Mouse (Mus musculus) heart, embryonic 16.5 days (tissue): Measurements from ENCODE around the gene Mmadhc. TPM values are rescaled to one million over a fixed set of nuclear protein-coding genes. Genes with fewer than 3 reads are reported as not detected.

Experiments used
- ATAC-seq: fragments of 200-750 bp; cut with Nextera tagmentation; replicated peaks from 2 replicates; pipeline ENCODE4 v1.8.0; 2017; ENCODE audit warnings: moderate number of reproducible peaks; ENCODE audit not compliant: insufficient read depth, low FRiP score; ENCODE audit errors: extremely low read depth
- H3K27ac ChIP-seq: fragments of 300-500 bp; sonication (generic); 2 replicates; pipeline ENCODE4 v1.5.1; 2014; ENCODE audit warnings: mild to moderate bottlenecking, low read length, control low read depth, moderate library complexity
- H3K27me3 ChIP-seq: fragments of 300-500 bp; sonication (generic); 2 replicates; pipeline ENCODE4 v1.6.1; 2014; ENCODE audit warnings: low read length, mixed read lengths; ENCODE audit not compliant: control insufficient read depth, insufficient read depth
- H3K36me3 ChIP-seq: fragments of 300-500 bp; sonication (generic); 2 replicates; pipeline ENCODE4 v1.6.1; 2014; ENCODE audit not compliant: control insufficient read depth, insufficient read depth
- H3K4me1 ChIP-seq: fragments of 300-500 bp; sonication (generic); 2 replicates; pipeline ENCODE4 v1.6.1; 2014; ENCODE audit warnings: low read length, mixed read lengths; ENCODE audit not compliant: control insufficient read depth, insufficient read depth
- H3K4me2 ChIP-seq: fragments of 300-500 bp; sonication (generic); 2 replicates; pipeline ENCODE4 v1.6.1; 2014; ENCODE audit warnings: low read depth, mild to moderate bottlenecking, control low read depth, low read length
- H3K4me3 ChIP-seq: fragments of 300-500 bp; sonication (generic); 2 replicates; pipeline ENCODE4 v1.5.1; 2014; ENCODE audit warnings: mild to moderate bottlenecking, control low read depth, low read length
- H3K9ac ChIP-seq: fragments of 300-500 bp; sonication (generic); 2 replicates; pipeline ENCODE4 v1.6.1; 2014; ENCODE audit warnings: low read length, control low read depth
- H3K9me3 ChIP-seq: fragments of 300-500 bp; sonication (generic); replicated peaks from 2 replicates; pipeline ENCODE4 v1.6.1; 2016; ENCODE audit warnings: low read length; ENCODE audit not compliant: control insufficient read depth
- WGBS: fragments of 180-500 bp; shearing (Covaris S2); extraction: QIAGEN DNeasy Blood & Tissue Kit; methylation state at CpG from one replicate; pipeline ENCODE4 v1.1.7; 2014; 5-methylcytosine and 5-hydroxymethylcytosine counted together
- polyA plus RNA-seq: library from polyadenylated mRNA; unstranded; fragments of >200 nt; fragmentation: Nextera tagmentation; extraction: Ambion mirVana; gene quantifications from 2 replicates; pipeline ENCODE4 v1.2.1, GENCODE M21; 2015

Gene Mmadhc
- polyA plus RNA-seq, 1 experiment from 2014 or later = 146 TPM

DNA sequence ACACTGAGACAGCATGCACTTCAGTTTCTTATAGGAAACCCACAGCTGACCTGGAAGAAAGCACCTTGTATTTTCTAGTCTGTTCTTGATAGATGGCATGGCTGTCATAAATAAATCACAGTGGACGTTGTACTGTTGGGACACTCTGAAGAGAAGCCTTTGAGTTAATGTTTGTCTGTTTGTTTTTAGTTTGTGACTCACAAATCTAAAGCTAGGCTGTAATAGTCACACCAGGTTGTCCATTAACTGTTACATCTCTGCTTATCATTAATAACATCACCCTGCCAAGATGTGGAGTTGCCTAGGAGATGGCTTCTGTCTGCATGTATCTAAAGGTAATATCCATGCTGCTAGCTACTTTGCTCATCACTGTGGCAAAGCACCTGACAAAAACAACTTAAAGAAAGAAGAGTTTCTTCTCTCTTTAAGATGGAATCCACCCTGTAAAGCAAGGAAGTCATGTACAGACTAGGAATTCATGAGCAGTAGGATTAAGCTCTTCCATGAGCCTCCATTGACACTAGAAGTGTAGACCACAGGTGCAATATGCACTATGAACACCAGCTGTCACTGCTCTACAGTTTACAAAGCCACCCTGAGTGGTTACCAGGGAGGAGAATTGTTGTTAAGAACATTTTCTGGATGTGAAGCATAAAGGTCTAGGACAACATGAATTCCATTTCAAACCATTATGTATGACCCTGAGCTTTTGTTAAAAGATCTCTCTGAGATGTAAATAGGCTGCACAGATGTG, 8.4 kb upstream of the Mmadhc start:
- no peak overlapping the region for H3K9ac ChIP-seq
- ATAC-seq = no peak
- 60% methylated on average over 1 of the region's 1 CpGs for WGBS

GRCm38 (mm10) chr2:50296987-50297350, 368 bp upstream of the Mmadhc start:
- Histone ChIP-seq H3K27me3 (no peaks in the 10 kb centered on the region), H3K4me1 (peaks cover 23% of the 10 kb centered on the region), H3K4me2 (peak overlapping the region; percentile 66), H3K9ac (peak overlapping the region; percentile 85; the same call in 1 of the 2 replicates), H3K9me3 (no peaks in the 10 kb centered on the region), H3K27ac (no peak overlapping the region), H3K36me3 (no peaks in the 10 kb centered on the region), H3K4me3 (peak overlapping the region; percentile 89)
- ATAC-seq = no peak
- WGBS = 3% methylated on average over 9 of the region's 9 CpGs

More for the DNA sequence above, 8.4 kb upstream of the Mmadhc start:
- H3K4me1 ChIP-seq = 0 out of 2 replicates have a peak, but pooled peaks cover 3% of the 10 kb centered on the region
- H3K27ac ChIP-seq = no peak overlapping the region
- no peaks in the 10 kb centered on the region for H3K27me3 ChIP-seq
- no peaks in the 10 kb centered on the region for H3K36me3 ChIP-seq
- no peak overlapping the region for H3K4me2 ChIP-seq
- H3K4me3 ChIP-seq = no peak overlapping the region
- H3K9me3 ChIP-seq = no peaks in the 10 kb centered on the region

GRCm38 (mm10) chr2:50295562-50295961, 1.0 kb downstream of the Mmadhc start:
- WGBS = 27% methylated on average over 5 of the region's 5 CpGs
- peaks cover 8% of the 10 kb centered on the region for H3K36me3 ChIP-seq
- H3K27me3 ChIP-seq = no peaks in the 10 kb centered on the region
- peak overlapping the region; percentile 85 for H3K9ac ChIP-seq
- no peak overlapping the region for H3K27ac ChIP-seq
- H3K4me2 ChIP-seq = peak overlapping the region; percentile 90
- peak overlapping the region; percentile 89 for H3K4me3 ChIP-seq
- no peaks in the 10 kb centered on the region for H3K9me3 ChIP-seq
- ATAC-seq = no peak
- peaks cover 23% of the 10 kb centered on the region for H3K4me1 ChIP-seq

DNA sequence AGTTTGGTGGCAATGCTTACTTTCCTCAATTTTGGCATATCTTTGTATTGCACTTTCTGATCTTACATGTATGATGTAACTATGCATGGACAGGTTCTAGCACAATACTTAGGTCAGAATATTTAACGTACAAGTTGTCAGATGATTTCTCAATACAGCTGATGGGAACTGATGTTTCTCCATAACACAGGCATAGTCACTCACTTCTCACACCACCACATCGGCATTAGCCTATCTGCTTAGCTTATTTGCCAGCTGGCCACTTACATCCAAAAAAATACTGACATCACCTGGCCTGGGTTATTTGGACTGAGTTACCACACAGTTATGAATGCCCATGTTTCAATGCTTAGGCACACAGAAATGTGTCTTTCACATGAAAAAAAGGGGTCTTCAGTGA, 2.5 kb downstream of the Mmadhc start:
- Histone ChIP-seq H3K4me2 (no peak overlapping the region), H3K4me3 (no peak overlapping the region), H3K36me3 (peaks cover 17% of the 10 kb centered on the region), H3K9ac (no peak overlapping the region), H3K9me3 (no peaks in the 10 kb centered on the region), H3K27me3 (no peaks in the 10 kb centered on the region), H3K27ac (no peak overlapping the region), H3K4me1 (peaks cover 23% of the 10 kb centered on the region)
- no peak for ATAC-seq
- WGBS = 62% methylated on average over 2 of the region's 2 CpGs

GRCm38 (mm10) chr2:50293572-50293971, 3.0 kb downstream of the Mmadhc start:
- H3K36me3 ChIP-seq = peaks cover 17% of the 10 kb centered on the region
- H3K4me3 ChIP-seq = no peak overlapping the region
- H3K27me3 ChIP-seq = no peaks in the 10 kb centered on the region
- no peak overlapping the region for H3K4me2 ChIP-seq
- WGBS = 72% methylated on average over 3 of the region's 3 CpGs
- H3K9ac ChIP-seq = no peak overlapping the region
- no peak for ATAC-seq
- no peak overlapping the region for H3K27ac ChIP-seq
- H3K4me1 ChIP-seq = peaks cover 23% of the 10 kb centered on the region
- no peaks in the 10 kb centered on the region for H3K9me3 ChIP-seq

DNA sequence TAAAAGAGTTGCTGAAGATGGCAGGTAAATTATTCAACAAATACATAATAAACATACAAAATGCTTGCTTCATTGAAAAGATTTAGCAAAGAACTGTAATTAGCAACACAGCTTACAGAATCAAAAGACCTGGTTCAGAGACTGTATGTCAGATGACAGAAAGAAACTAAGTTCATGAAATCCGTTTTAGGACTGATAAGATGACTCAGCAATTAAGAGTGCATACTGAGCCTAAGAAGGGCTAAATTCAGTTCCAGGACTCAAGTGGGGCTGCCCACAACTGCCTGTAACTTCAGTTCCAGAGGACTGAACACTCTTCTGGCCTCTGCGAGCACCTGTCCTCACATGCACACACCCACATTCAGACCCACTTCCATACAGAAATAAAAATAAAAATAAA, 4.7 kb downstream of the Mmadhc start:
- WGBS = 49% methylated on average over 2 of the region's 2 CpGs
- no peak overlapping the region for H3K9ac ChIP-seq
- H3K27ac ChIP-seq = no peak overlapping the region
- no peak overlapping the region for H3K4me2 ChIP-seq
- H3K4me1 ChIP-seq = peaks cover 23% of the 10 kb centered on the region
- no peak overlapping the region for H3K4me3 ChIP-seq
- no peaks in the 10 kb centered on the region for H3K27me3 ChIP-seq
- no peak for ATAC-seq
- no peaks in the 10 kb centered on the region for H3K9me3 ChIP-seq
- peaks cover 30% of the 10 kb centered on the region for H3K36me3 ChIP-seq

- peaks cover 23% of the 10 kb centered on the region for H3K4me1 ChIP-seq
- no peak overlapping the region for H3K9ac ChIP-seq
- H3K4me2 ChIP-seq = no peak overlapping the region
- H3K27me3 ChIP-seq = no peaks in the 10 kb centered on the region
- no peaks in the 10 kb centered on the region for H3K9me3 ChIP-seq
- H3K4me3 ChIP-seq = no peak overlapping the region
- ATAC-seq = no peak
- 93% methylated on average over 2 of the region's 2 CpGs for WGBS
- H3K27ac ChIP-seq = no peak overlapping the region
- H3K36me3 ChIP-seq = peaks cover 35% of the 10 kb centered on the region
Measured at GRCm38 (mm10) chr2:50290754-50291153, 5.8 kb downstream of the Mmadhc start.

- Histone ChIP-seq H3K9me3 (no peaks in the 10 kb centered on the region), H3K27me3 (no peaks in the 10 kb centered on the region), H3K27ac (no peak overlapping the region), H3K4me1 (no peaks in the 10 kb centered on the region), H3K4me2 (no peak overlapping the region), H3K36me3 (peaks cover 41% of the 10 kb centered on the region), H3K9ac (no peak overlapping the region), H3K4me3 (no peak overlapping the region)
- ATAC-seq = no peak
- 83% methylated on average over 3 of the region's 3 CpGs for WGBS
Measured at GRCm38 (mm10) chr2:50284781-50285180, 11.8 kb downstream of the Mmadhc start.

- no peak; the same call in 1 of the 2 replicates for ATAC-seq
- Histone ChIP-seq H3K4me1 (no peaks in the 10 kb centered on the region), H3K27me3 (no peaks in the 10 kb centered on the region), H3K36me3 (peaks cover 45% of the 10 kb centered on the region), H3K27ac (no peak overlapping the region), H3K9ac (no peak overlapping the region), H3K9me3 (no peaks in the 10 kb centered on the region), H3K4me3 (no peak overlapping the region), H3K4me2 (no peak overlapping the region)
- 84% methylated on average over 5 of the region's 5 CpGs for WGBS
Measured at GRCm38 (mm10) chr2:50284040-50284439, 12.6 kb downstream of the Mmadhc start.
